Mouse (Mus musculus): ENCODE results near the gene Dirc2. TPM values are rescaled to one million over a fixed set of nuclear protein-coding genes. Genes with fewer than 3 reads are reported as not detected.

Gene Dirc2
- polyA plus RNA-seq, 1 experiment from 2014 or later, result 8.0 TPM

DNA sequence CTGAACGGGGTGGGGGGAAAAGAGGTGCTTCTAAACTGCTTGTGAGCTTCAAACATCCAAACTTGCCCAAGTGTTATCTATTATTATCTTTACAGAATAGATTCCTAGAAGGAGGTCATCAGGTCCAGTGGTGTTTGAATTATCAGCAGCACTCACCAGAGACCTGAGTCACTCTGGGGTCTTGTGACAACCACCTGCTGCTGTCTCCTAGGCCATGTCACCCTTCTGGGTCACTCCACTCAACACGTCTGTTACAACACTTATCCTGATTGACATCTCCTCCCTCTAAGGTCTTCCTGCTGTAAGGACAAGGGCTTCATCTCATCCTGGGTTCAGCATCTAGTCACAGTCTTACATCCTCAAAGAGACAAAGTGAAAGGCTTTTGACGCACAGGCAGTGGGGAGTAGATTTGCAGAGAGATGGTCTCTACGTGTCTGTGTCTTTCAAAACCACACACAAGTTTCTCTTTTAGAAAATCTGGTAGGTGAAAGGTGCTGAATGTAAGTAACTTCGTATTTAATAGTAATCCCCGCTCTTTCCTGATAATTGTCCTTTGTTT, 22.9 kb upstream of the Dirc2 start:
- ATAC-seq (replicated peaks; ENCODE audit: low FRiP score) (no peak), DNase-seq (ENCODE audit: low spot score) (no peak)
- Histone ChIP-seq H3K4me1 (replicated peaks; ENCODE audit: control insufficient read depth, insufficient read depth, low read length) (0 out of 2 replicates have a peak, but pooled peaks cover 2% of the 10 kb centered on the region), H3K36me3 (ENCODE audit: control insufficient read depth, insufficient read depth, low read length) (peaks cover 5% of the 10 kb centered on the region; the same call in 1 of the 2 replicates), H3K9ac (ENCODE audit: low read depth, low read length) (no peak overlapping the region), H3K4me3 (ENCODE audit: low read depth, low read length) (no peak overlapping the region), H3K4me2 (no peak overlapping the region), H3K9me3 (ENCODE audit: control insufficient read depth, low read length) (no peaks in the 10 kb centered on the region), H3K27ac (ENCODE audit: low read depth, low read length) (no peak overlapping the region), H3K27me3 (replicated peaks; ENCODE audit: control insufficient read depth, insufficient read depth, low read length) (no peaks in the 10 kb centered on the region)
- 76% methylated on average over 6 of the region's 6 CpGs for WGBS

DNA sequence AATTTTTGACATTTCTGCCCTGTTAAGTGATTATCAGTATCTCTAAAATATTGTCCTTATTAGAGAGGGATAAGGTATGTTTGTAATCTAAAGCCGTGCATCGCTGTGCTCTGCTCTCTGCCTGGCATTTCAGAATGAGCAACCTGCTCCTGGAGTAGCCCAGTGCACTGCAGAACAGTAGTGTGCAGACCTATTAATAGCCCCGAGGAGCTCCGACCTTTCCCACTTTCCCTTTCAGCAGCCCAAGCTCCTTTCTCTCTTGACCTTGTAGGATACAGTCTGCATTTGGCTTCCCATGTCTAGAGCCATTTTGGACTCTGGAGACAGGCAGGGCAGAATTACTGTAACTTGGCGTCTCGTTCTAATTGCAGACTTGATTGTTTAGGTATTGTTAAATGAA, 19.2 kb upstream of the Dirc2 start:
- Histone ChIP-seq H3K4me3 (ENCODE audit: low read depth, low read length) (no peak overlapping the region), H3K4me1 (replicated peaks; ENCODE audit: control insufficient read depth, insufficient read depth, low read length) (peaks cover 10% of the 10 kb centered on the region), H3K9me3 (ENCODE audit: control insufficient read depth, low read length) (no peaks in the 10 kb centered on the region), H3K4me2 (no peak overlapping the region), H3K9ac (ENCODE audit: low read depth, low read length) (no peak overlapping the region), H3K27ac (ENCODE audit: low read depth, low read length) (no peak overlapping the region), H3K36me3 (ENCODE audit: control insufficient read depth, insufficient read depth, low read length) (peaks cover 4% of the 10 kb centered on the region; the same call in 1 of the 2 replicates), H3K27me3 (replicated peaks; ENCODE audit: control insufficient read depth, insufficient read depth, low read length) (no peaks in the 10 kb centered on the region)
- ATAC-seq (replicated peaks; ENCODE audit: low FRiP score) (no peak), DNase-seq (ENCODE audit: low spot score) (no peak)
- 89% methylated on average over 6 of the region's 6 CpGs for WGBS

DNA sequence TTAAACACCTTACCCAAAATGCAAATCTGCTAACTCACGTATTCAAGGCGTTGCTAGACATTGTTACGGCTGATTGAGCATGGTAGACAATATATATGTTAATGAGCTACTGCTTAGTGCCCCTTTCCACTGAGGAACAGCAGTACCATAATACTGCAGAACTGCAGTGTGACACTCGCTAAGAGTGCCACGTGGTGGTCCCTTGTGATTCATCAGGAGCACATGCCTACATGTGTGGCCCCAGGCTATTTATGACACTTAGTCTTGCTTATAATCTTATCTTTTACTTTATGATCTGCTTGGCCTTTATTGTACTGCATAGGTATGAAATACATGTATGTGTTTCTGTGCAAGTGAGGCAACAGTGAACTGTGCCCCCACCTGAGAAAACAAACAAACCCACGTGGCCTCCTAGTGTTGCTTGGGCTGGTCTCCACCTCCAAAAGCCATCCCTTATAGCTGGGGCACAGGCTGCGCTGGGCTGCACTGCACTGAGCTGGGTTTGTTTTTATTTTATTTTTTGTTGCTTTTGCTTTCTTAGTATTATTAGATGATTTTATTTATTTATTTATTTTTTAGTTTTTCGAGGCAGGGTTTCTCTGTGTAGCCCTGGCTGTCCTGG, 18.5 kb upstream of the Dirc2 start:
- H3K36me3 ChIP-seq (ENCODE audit: control insufficient read depth, insufficient read depth, low read length), result peaks cover 4% of the 10 kb centered on the region; the same call in 1 of the 2 replicates
- no peaks in the 10 kb centered on the region for H3K9me3 ChIP-seq (ENCODE audit: control insufficient read depth, low read length)
- H3K4me1 ChIP-seq (replicated peaks; ENCODE audit: control insufficient read depth, insufficient read depth, low read length), result peaks cover 10% of the 10 kb centered on the region
- no peak overlapping the region for H3K4me3 ChIP-seq (ENCODE audit: low read depth, low read length)
- no peak overlapping the region for H3K4me2 ChIP-seq
- no peak overlapping the region for H3K9ac ChIP-seq (ENCODE audit: low read depth, low read length)
- ATAC-seq (replicated peaks; ENCODE audit: low FRiP score), result no peak
- no peak for DNase-seq (ENCODE audit: low spot score)
- H3K27me3 ChIP-seq (replicated peaks; ENCODE audit: control insufficient read depth, insufficient read depth, low read length), result no peaks in the 10 kb centered on the region
- WGBS, result 90% methylated on average over 8 of the region's 8 CpGs
- no peak overlapping the region for H3K27ac ChIP-seq (ENCODE audit: low read depth, low read length)

DNA sequence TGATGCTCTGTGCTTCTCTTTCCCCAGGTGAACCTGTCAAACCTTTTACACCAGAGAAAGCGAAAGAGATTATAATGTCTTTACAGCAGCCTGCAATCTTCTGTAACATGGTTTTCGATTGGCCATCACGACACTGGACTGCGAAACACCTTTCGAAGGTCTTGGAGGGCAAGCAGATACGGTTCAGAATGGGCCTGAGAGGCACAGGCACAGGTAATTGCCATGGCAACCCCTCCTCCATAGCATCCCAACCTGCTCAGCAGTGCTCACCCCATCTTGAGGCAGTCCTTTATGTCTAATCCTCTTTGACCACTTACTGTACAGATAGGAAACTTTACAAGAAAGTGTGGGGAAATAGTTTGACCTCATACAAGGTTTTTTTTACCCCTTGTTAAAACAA, 18.0 kb upstream of the Dirc2 start:
- WGBS, result 91% methylated on average over 6 of the region's 6 CpGs
- Histone ChIP-seq H3K4me3 (ENCODE audit: low read depth, low read length) (no peak overlapping the region), H3K9ac (ENCODE audit: low read depth, low read length) (no peak overlapping the region), H3K9me3 (ENCODE audit: control insufficient read depth, low read length) (no peaks in the 10 kb centered on the region), H3K27me3 (replicated peaks; ENCODE audit: control insufficient read depth, insufficient read depth, low read length) (no peaks in the 10 kb centered on the region), H3K4me1 (replicated peaks; ENCODE audit: control insufficient read depth, insufficient read depth, low read length) (peaks cover 10% of the 10 kb centered on the region), H3K27ac (ENCODE audit: low read depth, low read length) (no peak overlapping the region), H3K36me3 (ENCODE audit: control insufficient read depth, insufficient read depth, low read length) (peaks cover 4% of the 10 kb centered on the region; the same call in 1 of the 2 replicates), H3K4me2 (no peak overlapping the region)
- DNase-seq (ENCODE audit: low spot score), result no peak
- ATAC-seq (replicated peaks; ENCODE audit: low FRiP score), result no peak

DNA sequence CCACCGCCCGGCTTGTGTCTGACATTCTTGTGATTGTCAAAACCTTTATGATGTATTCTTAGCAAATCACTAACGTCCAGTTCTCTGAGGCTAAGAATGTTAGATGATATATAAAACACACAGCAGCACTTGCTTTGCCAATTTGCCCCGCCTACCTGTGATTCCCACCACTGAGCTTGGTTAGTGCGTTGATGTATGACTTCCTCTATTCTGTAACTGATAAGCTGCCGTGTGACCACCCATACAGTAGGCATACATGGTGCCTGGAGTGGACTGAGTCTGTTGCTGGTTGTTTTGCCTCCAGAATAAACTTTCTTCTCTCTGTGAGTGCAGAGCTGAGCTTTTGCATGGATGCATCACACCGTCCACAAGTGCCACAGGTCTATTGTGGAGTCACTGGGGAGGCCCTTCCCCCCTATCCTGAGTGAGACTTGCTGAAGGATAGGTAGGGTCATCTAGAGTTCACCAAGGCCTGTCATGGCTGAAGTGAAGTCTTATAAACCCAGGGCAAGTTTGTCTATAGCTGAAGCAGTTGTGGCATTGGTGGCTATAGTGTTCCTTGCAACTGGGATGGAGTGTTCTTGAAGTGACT, 15.1 kb upstream of the Dirc2 start:
- Histone ChIP-seq H3K9me3 (ENCODE audit: control insufficient read depth, low read length) (no peaks in the 10 kb centered on the region), H3K27me3 (replicated peaks; ENCODE audit: control insufficient read depth, insufficient read depth, low read length) (no peaks in the 10 kb centered on the region), H3K27ac (ENCODE audit: low read depth, low read length) (no peak overlapping the region), H3K9ac (ENCODE audit: low read depth, low read length) (no peak overlapping the region), H3K4me1 (replicated peaks; ENCODE audit: control insufficient read depth, insufficient read depth, low read length) (peaks cover 8% of the 10 kb centered on the region), H3K4me2 (no peak overlapping the region), H3K36me3 (ENCODE audit: control insufficient read depth, insufficient read depth, low read length) (no peaks in the 10 kb centered on the region; the same call in 1 of the 2 replicates), H3K4me3 (ENCODE audit: low read depth, low read length) (no peak overlapping the region)
- DNase-seq (ENCODE audit: low spot score), result no peak
- WGBS, result 62% methylated on average over 7 of the region's 7 CpGs
- no peak for ATAC-seq (replicated peaks; ENCODE audit: low FRiP score)

DNA sequence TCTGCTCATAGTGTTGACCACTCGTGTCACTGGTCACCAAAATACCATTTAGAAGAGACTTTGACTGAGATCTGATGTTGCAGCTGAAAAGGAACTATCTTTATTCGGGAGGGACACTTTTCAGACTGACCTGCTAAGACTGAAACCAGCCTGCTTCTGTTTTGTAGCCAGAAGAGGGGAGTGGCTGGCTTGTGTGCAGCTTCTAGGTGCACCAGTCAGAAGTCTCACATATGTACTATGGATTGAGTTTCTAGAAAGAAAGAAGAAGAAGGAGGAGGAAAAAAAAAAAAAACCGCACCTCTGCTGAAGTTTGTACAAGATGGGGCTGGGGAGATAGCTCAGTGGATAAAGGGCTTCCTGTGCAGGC, 14.0 kb upstream of the Dirc2 start:
- DNase-seq (ENCODE audit: low spot score), result no peak
- WGBS, result 73% methylated on average over 3 of the region's 3 CpGs
- Histone ChIP-seq H3K9me3 (ENCODE audit: control insufficient read depth, low read length) (no peaks in the 10 kb centered on the region), H3K27me3 (replicated peaks; ENCODE audit: control insufficient read depth, insufficient read depth, low read length) (no peaks in the 10 kb centered on the region), H3K4me2 (no peak overlapping the region), H3K4me1 (replicated peaks; ENCODE audit: control insufficient read depth, insufficient read depth, low read length) (peaks cover 8% of the 10 kb centered on the region), H3K9ac (ENCODE audit: low read depth, low read length) (no peak overlapping the region), H3K36me3 (ENCODE audit: control insufficient read depth, insufficient read depth, low read length) (no peaks in the 10 kb centered on the region; the same call in 1 of the 2 replicates), H3K27ac (ENCODE audit: low read depth, low read length) (no peak overlapping the region), H3K4me3 (ENCODE audit: low read depth, low read length) (no peak overlapping the region)
- ATAC-seq (replicated peaks; ENCODE audit: low FRiP score), result no peak

DNA sequence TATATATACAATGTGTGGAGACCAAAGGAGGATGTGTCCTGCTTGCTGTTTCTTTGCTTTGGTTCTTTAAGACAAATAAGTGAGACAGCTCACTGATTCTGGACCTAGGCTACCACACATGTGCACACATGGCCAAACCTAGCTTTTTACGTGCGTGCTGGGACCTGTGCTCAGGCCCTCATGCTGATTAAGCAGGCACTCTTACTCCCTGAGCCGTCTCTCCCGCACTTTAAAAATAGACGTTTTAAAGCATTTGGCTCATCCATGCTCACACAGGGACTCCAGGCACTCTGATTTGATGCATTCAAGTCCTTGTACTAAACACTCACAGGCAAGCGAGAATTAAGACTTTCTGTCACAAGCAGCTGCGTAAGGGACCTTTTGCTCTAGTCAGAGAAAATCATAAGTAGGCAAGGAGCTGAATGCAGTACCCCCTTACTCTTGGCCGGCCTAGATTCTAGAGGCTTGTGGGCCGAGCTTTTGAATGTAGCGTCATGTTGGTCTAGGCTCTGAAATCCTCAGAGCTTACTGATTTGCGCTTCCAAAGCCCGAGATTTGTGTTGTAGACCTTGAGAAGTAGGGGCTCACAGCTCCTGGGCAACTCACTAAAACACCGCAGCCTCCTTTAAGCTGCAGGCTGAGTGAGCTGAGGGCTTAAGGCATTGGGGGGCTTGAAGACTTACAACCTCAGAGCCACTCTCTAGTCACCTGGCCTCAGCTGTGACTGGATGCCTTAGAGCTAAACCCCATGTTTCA, 13.5 kb upstream of the Dirc2 start:
- H3K9me3 ChIP-seq (ENCODE audit: control insufficient read depth, low read length), result no peaks in the 10 kb centered on the region
- no peaks in the 10 kb centered on the region for H3K27me3 ChIP-seq (replicated peaks; ENCODE audit: control insufficient read depth, insufficient read depth, low read length)
- H3K36me3 ChIP-seq (ENCODE audit: control insufficient read depth, insufficient read depth, low read length), result no peaks in the 10 kb centered on the region
- H3K4me1 ChIP-seq (replicated peaks; ENCODE audit: control insufficient read depth, insufficient read depth, low read length), result peaks cover 8% of the 10 kb centered on the region
- WGBS, result 86% methylated on average over 13 of the region's 13 CpGs
- H3K9ac ChIP-seq (ENCODE audit: low read depth, low read length), result no peak overlapping the region
- no peak overlapping the region for H3K27ac ChIP-seq (ENCODE audit: low read depth, low read length)
- H3K4me3 ChIP-seq (ENCODE audit: low read depth, low read length), result no peak overlapping the region
- DNase-seq (ENCODE audit: low spot score) (no peak), ATAC-seq (replicated peaks; ENCODE audit: low FRiP score) (no peak)
- no peak overlapping the region for H3K4me2 ChIP-seq

DNA sequence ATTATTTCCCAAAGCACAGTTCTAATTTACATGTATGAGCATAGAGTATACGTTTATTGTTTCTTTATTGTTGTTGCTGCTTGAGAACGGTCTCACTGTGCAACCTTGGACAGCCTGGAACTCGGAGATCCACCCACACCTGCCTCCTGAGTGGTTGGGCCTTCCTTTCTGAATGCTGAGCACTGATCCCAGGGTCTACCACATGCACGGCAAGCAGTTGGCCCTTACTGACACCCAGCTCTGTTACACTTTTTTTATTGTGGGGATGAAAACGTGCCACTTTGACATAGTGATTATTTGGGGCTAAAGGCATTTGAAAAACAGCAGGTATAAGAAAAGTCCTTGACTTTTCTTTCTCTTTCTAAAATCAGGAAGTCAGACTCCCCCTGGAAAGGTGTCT, 12.5 kb upstream of the Dirc2 start:
- no peak overlapping the region for H3K9ac ChIP-seq (ENCODE audit: low read depth, low read length)
- WGBS, result 79% methylated on average over 5 of the region's 5 CpGs

More for the DNA sequence above, 12.5 kb upstream of the Dirc2 start:
- no peaks in the 10 kb centered on the region for H3K27me3 ChIP-seq (replicated peaks; ENCODE audit: control insufficient read depth, insufficient read depth, low read length)
- peaks cover 8% of the 10 kb centered on the region for H3K4me1 ChIP-seq (replicated peaks; ENCODE audit: control insufficient read depth, insufficient read depth, low read length)
- no peaks in the 10 kb centered on the region for H3K9me3 ChIP-seq (ENCODE audit: control insufficient read depth, low read length)
- H3K36me3 ChIP-seq (ENCODE audit: control insufficient read depth, insufficient read depth, low read length), result no peaks in the 10 kb centered on the region
- ATAC-seq (replicated peaks; ENCODE audit: low FRiP score), result no peak
- no peak overlapping the region for H3K27ac ChIP-seq (ENCODE audit: low read depth, low read length)
- H3K4me3 ChIP-seq (ENCODE audit: low read depth, low read length), result no peak overlapping the region
- no peak for DNase-seq (ENCODE audit: low spot score)
- H3K4me2 ChIP-seq, result no peak overlapping the region

All from liver, embryonic 11.5 days (tissue).